Mouse (Mus musculus) heart, postnatal 25 days (tissue): ENCODE data around the gene Spaca4. TPM values are rescaled to one million over a fixed set of nuclear protein-coding genes. Genes with fewer than 3 reads are reported as not detected.

Experiments
- DNase-seq: peaks from one replicate; pipeline ENCODE4 v3.0.0; 2022; ENCODE audit warnings: low spot score
- intact Hi-C: fragments of 180-260 bp; cut with DNase I; formaldehyde crosslinking; loops from one replicate; pipeline ENCODE4 v1.15.1; 2025
- total RNA-seq, 2 experiments: library from RNA; stranded (reverse); gene quantifications; 2 replicates each; pipeline ENCODE4 v1.2.3; 2021

The Spaca4 gene
- total RNA-seq, 2 experiments from 2014 or later, result not detected

DNA sequence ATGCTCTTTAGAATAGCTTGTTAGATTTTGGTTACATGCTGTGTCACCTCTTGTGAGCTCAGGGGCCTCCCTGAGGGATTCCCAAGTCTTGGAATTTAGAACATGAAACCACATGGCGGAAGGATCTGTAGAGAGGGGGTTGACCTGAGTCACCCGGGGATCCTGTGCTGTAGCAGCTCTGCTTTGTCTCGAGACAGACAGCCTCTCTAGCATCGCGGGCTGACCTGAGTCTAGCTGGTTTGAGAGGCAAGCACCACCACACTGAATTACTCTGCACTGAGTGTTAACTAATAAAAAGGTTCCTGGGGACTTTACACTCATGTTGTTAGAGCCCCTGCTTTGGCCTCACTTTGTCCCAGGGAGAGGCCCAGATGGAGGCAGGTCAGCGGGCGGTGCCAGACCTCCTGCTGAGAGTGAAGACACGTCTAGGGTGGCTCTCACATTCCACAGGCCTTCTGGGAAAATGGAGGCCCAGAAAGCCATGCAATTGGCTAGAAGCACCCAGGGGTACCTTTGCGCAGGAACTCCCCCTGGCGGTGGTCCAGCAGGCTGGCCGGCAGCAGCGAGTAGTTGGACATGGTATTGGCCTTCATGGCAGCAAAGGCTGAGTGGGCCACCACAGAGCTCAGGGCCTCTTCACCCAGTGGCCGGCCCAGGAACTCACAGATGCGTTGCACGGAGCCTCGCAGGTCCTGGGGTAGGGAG lies 5.3 kb upstream of the Spaca4 start:
- intact Hi-C loops, result no loop called here
- DNase-seq, result no peak

DNA sequence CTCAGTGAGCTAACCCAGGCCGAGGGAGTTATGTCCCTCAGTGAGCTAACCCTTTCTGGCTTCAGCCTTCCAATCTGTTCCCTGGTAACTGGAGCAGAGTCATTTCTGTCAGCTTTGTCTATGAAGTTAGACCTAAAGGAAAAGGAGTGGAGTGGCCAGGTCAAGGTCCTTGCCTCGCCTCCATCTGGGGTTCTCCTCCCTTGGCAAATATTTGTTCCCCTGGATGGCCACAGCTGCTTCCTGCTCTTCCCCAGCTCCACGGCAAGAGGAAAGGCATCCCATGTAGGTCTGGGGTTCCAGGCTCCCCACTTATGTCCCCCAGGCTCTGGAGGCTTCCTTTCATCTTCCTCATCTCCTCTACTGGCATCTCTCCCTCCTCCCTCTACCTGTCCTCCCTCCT lies 2.0 kb upstream of the Spaca4 start:
- no peak for DNase-seq
- intact Hi-C loops, result no loop called here

DNA sequence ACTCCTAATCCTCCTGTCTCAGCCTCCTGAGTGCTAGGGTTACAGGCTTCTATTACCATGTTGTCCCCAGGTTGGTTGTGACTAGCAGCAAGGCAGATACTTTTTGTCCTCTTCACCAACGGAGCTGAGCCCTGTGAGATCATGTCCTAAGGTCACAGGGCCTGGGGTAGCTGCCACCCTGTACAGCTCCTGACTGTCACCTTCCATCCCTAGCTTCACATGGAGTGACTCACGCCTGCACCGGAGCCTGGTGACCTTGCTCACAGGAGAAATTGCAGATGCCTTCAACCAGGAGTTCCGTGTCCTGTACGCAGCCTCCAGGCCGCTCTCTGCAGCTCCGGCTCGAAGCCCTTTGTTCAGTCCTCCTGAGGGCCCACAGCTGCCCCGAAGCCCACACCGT lies 806 bp upstream of the Spaca4 start:
- intact Hi-C loops, result no loop called here
- no peak for DNase-seq

DNA sequence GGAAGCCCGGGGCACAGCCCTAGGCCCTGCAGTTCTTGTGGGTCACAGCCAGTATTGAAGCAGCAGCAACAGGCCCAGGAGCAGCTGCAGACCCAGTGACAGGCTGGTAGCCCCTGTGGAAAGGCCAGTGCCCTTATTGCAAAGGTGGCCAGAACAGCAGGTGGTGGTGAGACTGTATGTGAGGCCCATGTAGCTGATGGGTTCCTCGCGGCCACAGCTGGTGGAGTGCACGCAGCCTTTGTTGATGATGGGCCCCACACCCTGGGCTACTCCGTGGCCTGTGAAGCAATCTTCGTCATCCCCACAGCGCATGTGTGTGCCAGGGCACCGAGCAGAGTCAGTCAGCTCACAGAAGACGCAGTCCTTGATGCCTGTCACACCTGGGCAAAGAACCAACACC lies 462 bp downstream of the Spaca4 start:
- no peak for DNase-seq
- intact Hi-C loops, result no loop called here

DNA sequence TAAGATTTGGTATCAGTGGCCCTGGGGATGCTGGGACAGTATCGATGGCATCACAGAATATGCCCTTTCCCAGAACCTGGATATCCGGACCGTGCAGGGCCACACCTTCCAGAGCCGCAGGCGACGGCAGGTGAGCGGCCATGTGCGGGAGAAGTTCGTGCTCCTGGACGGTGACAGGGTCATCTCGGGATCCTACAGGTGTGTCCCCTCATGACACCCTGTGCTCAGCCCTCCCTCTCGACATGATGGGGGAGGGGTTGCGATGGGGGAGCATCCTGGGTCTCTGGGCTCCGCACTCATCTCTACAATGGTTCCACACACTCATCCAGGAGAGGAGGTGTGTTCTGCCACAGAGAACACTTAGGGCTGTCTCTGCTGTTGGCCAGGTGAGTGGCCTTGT lies 1.8 kb downstream of the Spaca4 start:
- intact Hi-C loops, result no loop called here
- DNase-seq, result no peak

DNA sequence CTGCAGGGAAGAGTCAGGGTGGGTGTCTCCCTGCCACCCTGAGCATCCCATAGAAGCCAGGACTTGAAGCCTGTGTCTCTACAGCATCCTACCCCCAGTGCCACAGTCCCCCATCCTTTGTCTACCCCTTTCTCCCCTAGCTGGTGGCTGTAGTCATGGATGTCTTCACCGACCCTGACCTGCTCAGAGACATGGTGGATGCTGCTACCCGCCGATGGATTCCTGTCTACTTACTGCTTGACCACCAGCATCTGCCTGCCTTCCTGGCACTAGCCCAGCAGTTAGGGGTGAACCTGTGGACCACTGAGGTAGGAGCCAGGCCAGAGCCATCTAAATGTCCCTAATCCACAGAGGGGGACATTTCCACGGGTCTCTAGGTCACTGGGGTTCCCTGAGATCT lies 2.3 kb downstream of the Spaca4 start:
- no peak for DNase-seq
- intact Hi-C loops, result no loop called here

DNA sequence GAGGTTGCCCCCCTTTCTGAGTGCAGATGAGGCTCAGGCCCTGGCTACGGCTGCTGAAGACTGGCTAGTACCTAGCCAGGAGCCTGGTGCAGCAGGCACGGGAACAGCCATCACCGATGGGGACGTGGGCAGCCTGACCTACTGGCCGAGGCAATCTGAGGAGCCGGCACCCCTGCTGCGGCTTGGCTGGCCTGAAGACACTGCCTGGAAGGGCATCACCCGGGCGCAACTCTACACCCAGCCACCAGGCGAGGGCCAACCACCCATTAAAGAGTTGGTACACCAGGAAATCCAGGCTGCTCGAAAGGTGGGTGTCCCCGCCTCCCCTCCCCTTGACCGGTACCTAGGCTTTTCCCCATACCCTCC lies 3.3 kb downstream of the Spaca4 start:
- DNase-seq, result no peak
- intact Hi-C loops, result no loop called here

DNA sequence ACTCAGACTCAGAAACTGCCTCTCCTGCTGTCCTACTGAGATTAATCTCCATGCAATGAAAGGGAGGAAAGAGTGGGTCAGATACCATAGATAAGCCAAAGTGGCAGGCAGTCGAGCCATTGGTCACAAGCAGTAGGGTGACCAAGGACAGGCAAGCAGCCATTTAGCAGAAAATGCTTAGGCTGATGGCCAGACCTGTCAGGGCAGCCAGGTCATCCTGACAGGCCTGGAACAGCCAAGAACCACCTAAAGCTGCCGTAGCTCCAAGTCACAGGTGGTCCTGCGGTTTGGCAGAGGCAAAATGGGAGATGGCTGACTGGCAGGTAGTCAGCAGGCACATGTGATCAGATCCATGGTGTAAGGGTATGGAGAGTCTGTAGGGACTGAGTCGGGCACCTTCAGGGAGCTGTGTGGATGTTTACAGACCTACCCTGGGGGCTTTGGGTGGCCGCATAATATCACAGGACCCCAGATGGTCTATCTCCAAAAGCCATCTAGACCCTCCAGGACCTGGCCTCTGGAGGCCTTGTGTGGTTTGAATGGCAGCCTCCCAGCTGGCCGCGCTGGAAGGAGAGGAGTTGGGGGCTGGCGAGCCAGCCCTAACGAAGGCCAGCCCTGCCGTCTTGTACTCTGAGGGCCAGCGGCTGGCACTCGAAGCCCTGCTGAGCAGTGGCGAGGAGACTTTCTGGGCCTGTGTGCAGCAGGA lies 3.8 kb downstream of the Spaca4 start:
- intact Hi-C loops, result no loop called here
- no peak for DNase-seq

DNA sequence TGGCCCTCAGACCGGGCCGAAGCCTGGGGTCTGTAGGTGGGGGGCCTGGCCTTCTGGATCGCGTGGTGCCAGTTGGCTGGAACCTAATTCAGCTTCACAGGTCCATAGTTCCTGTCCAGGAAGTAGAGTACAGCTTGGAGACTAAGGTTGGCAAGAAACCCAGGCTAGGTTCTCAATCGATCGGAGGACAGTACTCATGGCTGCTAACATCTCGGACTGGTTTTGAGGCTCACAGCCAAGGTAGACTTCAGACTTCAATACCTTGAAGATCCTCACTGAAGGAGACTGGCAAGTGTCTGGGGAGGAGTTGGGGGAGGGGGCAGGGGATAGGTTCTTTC lies 4.4 kb downstream of the Spaca4 start:
- no peak for DNase-seq

DNA sequence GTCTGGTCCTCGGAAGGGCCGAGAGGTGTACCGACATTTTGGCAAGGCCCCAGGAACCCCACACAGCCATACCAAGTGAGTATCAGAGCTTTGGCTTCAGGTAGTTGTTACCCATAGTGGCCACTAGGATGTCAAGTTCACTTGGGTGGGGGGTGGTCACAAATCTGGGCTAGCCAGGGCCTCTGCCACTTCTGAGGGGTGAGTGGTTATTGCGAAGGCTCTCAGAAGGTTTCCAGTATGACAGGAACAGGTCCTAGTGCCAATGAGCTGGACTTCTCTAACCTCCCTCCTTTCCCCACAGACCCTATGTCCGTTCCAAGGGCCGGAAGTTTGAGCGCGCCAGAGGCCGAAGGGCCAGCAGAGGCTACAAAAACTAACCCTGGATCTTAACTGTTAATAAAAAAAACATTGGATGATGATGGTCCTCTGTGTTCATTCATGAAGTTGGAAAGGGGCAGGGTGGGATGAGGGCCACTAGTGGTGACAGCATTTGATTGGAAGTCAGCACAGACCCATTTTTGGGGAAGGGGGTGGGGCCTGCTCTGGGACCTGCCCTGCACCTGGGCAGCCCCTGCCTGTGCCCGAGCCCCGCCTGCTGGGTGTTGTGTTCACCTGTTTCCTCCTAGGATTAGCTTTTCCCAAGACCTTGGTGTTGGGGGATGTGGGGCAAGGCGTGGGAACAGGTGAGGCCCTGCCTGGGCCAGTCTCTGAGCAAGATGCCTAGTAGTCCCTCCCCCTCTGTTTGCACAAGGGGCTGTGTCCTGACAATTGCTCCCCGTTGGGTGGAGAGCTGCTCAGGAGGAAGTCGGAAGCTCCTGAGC lies 5.0 kb downstream of the Spaca4 start, which contains the start of gene Fam83e:
Fam83e (plus strand) TSS at position 800 of the 821 bp plus-strand sequence.
- intact Hi-C loops, result no loop called here
- DNase-seq, result no peak

More for the DNA sequence above, 4.4 kb downstream of the Spaca4 start:
- intact Hi-C loops, result no loop called here

DNA sequence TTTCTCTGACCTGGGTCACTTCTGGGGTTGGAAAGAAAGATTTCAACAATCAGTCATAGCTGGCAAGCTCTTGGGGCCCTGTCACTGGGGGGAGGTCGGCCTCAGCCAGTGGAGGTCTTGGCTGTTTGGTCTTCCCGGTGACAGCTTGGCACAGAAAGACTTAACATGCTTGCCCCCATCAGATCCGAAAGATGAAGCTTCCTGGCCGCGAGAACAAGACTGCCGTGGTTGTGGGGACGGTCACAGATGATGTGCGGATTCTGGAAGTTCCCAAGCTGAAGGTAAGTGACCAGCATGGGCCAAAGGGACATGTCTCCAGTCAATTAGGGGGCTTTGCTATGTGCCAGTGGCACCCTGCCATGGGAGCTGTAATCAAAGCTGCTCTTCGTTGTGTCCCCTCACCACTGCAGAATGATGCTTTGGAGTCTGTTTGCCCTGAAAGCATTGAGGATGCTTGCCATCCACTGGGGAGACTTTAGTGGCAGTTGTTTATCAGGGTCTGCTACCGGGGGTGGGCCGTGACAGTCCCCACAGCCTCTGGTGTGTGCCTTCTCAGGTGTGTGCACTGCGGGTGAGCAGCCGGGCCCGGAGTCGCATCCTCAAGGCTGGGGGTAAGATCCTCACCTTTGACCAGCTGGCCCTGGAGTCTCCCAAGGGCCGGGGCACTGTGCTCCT lies 5.7 kb downstream of the Spaca4 start:
- no peak for DNase-seq
- intact Hi-C loops, result loop anchor here (10.0 kb wide), 1 partner anchor 855 kb away; the partner anchor contains the start of gene Ptov1

DNA sequence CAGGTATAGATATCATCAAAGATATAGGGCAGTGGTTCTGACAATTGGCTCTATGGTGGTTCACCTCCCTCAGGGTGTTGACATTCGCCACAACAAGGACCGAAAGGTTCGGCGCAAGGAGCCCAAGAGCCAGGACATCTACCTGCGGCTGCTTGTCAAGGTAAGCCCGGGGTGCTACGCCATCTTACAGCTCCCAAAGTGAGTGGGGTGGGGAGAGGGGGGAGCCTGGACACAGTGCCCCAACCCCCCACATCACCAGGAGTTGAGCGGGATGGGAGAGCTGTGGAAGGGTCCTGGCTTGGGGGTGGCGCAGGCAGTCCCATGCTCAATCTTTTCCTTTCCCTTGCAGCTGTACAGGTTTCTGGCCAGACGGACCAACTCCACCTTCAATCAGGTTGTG lies 6.4 kb downstream of the Spaca4 start:
- no peak for DNase-seq
- intact Hi-C loops, result loop anchor here (10.0 kb wide), 1 partner anchor 854 kb away; the partner anchor contains the start of gene Ptov1

DNA sequence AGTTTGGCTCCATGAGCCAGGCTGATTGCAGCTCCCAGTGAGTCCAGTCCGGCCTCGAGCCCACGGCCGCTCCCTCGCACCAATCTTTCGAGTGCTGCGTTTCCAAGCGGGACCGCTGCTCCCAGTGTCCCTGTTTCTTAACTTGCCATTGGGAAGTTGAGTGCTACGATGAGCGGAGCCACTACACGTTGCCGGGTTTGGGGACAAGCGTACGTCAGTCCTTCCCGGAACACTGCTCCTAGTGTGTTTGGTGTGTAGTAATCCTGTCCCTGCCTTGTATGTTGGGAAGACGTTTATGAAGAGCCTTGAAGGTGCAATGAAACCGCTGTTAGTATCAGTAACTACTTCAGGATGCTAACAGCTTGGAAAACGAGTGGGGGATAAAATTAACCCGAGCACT lies 7.3 kb downstream of the Spaca4 start:
- intact Hi-C loops, result loop anchor here (10.0 kb wide), 1 partner anchor 854 kb away; the partner anchor contains the start of gene Ptov1
- DNase-seq, result no peak

DNA sequence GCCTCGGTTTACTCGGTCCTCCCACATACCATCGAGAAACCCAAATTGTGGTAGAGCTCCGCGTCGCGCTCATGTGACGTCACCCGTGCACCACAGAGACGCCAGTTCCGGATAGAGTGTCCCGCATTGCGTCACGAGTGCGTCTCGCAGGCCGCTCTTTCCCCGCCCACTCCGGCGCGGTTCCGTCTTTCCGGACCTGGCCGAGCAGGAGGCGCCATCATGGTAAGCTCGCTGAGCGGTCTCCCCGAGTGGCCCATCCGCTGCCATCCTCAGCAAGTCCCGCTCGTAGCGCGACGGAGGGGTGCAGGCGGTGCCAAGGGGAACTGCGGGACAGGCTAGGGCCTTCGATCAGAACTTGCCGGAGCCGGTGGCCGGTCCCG lies 7.7 kb downstream of the Spaca4 start, which contains the start of gene Sphk2:
Sphk2 (minus strand) TSS at position 85 of the 380 bp plus-strand sequence.
- DNase-seq, result peak; percentile 97
- intact Hi-C loops, result loop anchor here (10.0 kb wide), 1 partner anchor 853 kb away; the partner anchor contains the start of gene Ptov1

DNA sequence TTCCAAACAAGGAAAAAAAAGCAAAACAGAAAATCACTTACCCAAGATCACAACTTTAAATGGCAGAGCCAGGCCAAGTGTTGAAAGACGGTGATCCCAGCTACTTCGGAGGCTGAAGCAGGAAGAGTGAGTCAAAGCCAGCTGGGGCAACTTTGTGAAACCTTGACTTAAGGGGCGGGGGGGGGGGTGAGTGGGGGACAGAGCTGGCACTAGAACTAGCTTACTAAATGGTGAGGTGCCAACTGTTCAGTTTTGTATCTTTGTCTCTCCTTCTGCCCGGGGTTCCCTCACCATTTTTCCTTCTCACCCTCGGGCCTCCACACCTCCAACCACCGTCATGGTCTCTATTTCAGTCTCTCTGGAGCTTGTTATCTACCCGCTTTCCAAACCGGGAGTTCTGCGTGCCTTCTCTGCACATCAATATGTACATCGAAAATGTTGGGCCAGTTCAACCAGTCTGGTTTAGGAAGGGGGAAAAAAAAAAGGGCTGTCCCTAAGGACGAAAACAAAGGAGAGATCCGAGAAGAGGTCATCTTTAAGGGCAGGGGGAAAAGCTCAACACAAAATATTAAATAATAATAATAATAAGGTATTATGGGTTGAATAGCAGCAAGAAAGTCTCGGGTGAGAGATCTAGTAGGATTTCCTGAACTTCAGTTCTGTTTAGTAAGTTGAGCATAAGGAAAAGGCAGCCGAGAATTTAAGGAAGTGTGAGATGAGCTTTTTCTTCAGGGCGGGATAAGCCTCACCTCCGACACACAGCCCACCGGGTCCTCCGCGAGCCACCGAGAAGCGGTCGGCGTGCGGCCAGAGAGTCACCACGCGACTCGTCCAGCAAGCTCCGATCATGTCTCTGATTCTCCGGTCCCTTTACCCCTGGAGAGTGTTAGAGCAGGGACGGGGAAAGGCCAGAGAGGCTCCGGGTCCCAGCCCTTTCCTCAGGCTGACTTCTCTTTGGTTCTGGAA lies 8.4 kb downstream of the Spaca4 start:
- intact Hi-C loops, result loop anchor here (10.0 kb wide), 1 partner anchor 852 kb away; the partner anchor contains the start of gene Ptov1

DNA sequence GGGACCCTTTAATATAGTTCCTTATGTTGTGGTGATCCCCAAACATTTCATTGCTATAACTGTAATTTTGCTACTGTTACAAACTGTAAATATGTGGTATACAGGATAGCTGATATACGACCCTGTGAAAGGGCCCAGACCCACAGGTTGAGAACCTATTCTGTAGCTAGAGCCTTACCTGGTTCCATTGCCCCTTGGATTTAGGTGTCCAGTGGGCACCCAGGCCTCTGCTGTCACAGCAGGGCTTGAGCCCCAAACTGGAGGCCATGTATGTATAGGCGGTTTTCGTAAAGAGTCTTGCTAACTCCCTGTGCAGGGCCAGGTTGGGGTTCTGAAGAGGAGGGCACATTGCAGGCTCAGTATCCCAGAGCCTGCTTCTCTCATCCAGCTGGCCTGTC lies 9.2 kb downstream of the Spaca4 start:
- DNase-seq, result no peak
- intact Hi-C loops, result loop anchor here (10.0 kb wide), 1 partner anchor 852 kb away; the partner anchor contains the start of gene Ptov1

More for the DNA sequence above, 8.4 kb downstream of the Spaca4 start:
- no peak for DNase-seq

DNA sequence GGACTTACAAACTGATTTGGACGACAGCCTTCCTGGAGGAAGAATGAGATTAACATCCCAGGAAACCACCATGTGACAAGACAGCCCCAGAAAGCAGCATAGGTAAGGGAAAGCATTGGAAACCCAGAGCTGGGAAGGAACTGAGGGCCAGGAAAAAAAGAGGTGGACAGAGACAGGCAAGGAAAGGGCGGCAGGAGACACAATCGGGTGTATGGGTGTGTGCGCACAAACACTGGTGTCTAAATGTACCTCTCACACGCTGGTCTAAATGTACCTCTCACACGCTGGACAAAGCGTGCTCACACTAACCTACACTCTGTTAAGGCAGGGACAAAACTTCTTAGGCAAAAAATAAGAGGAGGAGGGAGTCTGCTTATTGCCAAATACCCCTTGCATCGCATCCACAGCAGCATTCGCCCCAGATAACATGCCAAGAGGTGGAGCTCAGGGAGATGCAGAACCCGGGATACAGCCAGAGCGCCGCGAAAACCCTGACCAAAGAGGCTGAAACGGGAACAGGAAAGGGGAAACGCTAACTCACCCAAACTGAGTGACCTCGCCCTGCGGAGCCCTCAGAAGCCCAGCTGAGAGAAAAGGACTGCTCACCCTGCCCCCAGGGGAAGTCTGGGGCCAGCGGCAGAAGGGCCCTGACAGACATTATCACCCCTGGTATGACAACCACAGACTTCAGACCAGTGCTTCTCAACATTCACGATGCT lies 9.7 kb downstream of the Spaca4 start:
- no peak for DNase-seq
- intact Hi-C loops, result loop anchor here (10.0 kb wide), 1 partner anchor 851 kb away; the partner anchor contains the start of gene Ptov1
